Mouse (Mus musculus) lung, postnatal 14 days (tissue): Measurements from ENCODE around the gene Usp6nl.

ENCODE experiments used
- DNase-seq: peaks from one replicate; pipeline ENCODE4 v3.0.0; 2021

The Usp6nl gene

DNA sequence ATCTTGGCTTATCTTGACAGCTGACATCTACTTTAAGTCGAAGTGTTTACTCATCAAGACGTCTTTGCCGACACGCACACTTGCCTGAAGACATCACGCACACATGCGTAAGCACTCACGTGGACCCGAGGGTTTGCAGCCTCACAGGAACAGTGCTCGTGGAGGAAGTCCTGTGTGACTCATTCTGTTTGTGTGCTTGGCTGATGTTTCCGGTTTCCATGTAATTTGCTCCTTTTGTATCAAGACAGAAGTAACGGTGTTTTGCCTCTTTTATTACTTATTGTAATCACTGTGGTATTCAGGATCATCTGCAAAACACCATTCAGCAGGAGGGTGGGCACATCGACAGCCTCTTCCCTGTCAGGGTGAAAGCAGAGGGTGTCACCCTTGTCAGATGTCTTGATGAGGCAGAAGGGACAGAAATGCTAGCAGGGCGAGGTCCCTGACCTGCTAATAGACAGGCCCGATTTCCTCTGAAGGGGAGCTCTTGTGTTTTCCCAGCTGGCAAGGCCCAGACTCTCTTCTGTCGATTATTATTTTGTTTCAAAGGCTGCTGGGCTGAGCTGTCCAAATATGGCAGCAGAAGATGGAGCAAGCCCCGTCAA, 156.0 kb downstream of the Usp6nl start:
- DNase-seq = no peak

DNA sequence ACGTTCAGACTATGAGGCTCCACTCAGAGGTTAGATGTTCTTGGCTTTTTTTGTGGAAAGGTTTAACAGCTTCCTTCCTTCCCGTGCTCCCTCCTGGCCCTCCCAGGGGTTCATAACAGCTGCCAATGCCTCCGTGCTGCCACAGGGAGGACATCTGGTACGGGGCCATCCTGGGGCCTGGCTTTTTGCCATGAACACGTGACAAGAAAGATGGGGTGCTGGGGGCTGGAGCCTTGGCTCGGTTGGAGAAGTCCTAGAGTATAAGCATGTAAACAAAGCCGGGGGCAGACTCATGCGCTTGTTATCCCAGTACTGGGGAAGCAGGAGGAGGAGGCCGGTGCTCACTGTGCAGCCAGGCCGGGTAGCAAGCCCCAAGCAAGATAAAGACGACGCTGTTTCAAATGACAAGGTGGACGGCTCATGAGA, 156.5 kb downstream of the Usp6nl start:
- DNase-seq = peak; percentile 83

DNA sequence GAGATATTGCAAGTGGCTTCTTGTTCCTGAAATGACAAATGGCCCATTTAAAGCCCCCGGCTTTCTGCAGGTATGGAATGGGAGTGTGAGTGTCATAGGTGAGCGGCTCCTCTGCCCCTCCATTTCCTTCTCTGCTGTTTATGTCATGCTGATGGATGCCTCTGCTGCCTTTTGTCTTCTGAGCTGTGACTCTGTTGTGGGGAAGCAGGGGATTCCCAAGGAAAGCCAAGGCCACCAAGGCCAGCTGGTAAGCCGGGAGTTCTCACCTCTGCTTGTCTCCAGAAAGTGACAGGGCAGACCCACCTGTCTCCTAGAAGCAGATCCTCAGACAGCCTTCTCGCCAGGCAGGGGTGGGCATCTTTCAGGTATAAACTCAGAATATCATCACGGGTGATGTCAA, 157.2 kb downstream of the Usp6nl start:
- no peak for DNase-seq

DNA sequence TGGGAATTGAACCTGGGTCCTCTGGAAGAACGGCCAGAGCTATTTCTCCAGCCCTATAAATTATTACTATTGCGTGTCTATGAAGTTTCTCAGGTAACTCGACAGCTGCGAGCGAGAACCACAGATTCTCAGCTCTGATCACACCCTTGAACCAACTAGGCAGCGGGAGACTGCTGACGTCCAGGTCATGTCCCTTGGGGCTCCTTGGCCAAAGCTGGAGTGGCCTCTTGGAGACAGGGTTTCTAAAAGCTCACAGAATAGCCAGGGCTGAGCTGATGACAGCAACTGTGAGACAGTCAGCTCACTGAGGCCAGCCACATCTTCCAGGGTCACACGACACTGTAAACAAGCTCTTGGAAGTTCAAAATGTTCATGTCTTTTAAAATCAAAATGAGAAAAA, 159.5 kb downstream of the Usp6nl start:
- no peak for DNase-seq

DNA sequence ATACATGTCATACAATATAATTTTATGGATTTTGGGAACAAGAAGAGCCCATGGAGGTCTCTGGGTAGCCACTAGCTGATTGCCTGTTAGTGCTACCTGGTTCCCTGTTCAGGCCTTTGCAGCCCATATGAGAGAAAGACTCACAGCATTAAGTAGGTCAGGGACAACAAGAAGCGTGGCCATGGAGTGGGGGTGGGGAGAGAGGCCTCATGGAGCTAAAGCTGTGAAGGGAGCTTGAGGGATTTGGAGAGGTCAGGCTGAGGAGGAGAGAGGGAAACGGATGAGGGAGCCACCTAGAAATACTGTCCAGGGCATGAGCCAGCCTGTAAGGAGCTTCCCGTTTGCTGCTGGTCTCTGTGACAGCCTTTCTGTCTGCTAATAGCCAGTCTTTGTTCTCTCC, 159.9 kb downstream of the Usp6nl start:
- DNase-seq = no peak

DNA sequence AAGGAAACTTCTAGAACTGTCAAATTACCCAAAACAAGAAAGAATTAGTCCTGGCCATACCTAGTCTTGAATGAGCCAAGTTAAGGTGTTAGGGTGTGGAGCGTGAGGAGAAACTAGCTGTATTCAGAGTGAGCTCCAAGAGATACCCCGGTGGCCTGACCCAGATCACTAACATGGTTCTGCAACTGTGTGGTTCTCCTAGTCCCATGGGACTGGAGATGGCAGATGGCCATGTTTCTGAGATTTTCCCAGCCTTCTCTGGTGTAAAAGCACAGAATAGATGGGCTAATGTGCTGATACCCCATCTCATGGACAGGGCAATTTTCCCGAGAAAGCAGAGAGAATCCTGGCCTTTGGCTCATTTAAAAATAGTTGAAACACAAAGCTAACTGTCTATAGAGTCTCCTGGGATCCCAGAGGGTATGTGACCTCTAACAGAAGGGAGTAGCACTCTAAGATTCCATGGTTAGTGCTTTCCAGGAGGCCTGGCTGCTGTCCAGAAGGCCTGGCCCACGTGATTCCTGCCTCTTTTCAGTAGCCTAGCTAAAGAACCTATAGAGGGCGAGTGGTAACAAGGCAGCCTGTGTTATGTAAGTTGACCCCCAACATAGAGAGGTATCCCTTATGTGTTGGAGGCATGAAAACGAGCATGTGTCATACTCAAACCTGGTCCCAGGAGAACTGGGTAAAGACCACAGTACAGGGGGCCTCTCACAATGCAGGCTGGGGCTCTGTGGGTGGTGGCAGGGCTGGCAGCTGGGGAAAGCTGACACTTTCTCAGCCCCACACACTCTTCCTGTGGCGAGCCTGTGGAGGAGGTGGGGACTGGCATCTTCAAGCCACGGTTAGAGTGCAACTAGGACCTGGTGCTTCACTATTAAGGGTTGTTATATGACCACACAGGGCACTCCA, 160.9 kb downstream of the Usp6nl start:
- DNase-seq = peak; percentile 63

DNA sequence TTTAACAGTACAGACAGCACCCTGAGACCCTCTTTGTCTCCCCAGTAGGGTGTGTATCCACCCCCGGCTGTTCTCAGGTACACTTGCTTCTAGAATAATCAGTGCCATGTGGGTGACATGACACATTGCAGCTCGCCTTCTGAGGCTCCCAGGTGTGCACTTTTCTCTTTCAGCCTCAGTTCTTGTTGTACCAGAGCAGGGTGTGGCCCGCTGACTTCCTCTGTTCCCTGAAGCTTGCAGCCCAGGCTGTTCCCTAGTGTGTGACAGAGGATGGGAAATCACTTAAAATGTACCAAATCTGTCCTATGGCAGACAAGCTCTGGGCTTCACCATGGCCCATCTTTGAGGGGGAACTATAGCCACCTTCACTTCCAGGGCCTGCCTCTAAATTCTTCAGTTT, 161.7 kb downstream of the Usp6nl start:
- DNase-seq = no peak

DNA sequence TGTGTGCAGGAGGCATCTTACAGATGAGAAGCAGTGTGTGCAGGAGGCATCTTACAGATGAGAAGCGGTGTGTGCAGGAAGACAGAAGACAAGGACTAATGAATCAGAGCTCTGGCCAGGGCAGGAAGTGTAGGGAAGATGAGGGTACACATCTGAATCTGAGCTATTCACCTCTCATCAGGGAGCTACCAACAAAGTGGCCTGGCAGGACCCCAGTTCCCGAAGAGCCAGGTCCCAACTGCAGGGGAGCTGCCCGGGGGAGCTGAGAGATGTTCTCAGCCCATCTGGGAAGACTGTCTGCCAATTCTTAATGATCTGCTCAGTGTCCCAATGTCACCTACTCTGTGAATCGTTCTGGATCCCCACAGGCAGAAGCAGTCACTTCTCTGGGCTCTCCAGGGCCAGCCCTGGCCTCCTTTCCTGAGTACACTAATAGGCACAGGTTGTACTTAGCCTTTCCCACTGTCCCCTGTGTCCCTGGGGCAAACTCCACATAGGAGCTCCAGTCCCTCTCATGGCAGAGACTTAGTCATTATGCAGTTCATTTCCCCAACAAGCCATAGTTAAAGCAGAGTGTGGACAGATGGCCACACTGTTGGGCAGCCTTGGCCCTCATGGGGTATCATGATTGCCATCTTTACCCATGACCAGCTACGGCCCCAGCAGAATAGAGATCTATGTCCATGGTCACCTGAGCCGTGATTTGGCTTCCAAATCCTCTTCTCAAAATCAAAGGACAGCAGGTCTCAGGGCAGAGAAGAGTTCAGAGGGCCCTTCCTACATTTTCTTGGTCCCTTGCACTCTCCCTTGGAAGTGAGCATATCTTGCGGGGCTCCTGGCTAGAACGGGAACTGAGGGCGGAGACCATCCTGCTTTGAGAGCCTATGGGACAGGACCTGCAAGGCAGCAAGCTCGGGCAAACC, 165.4 kb downstream of the Usp6nl start:
- no peak for DNase-seq

DNA sequence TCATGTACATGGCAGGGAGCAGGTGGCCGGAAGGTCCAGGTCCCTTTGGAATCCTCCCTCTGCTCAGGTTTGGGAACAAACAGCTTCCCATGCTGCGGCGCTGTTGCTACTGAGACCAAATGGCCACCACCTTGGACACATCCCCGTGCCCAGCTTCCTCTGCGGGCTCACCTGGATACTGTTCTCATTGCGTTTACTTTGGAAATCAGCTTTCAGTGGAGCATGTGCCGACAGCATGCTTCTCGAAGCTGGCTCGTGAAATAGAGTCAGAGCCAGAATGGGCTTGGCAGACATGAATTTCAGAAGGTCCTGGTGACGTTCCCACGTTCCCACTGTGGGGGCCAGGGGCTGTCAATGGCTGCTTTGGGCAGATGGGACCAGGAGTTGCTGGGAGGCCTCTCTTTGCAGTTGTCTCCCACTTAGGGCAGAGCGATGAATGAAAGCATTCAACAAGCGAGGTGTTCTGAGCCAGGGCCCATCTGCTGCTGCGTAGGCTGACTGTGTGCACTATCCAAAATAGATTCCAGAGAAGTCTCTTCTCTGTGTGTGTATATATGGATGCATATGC, 166.1 kb downstream of the Usp6nl start:
- DNase-seq = no peak

DNA sequence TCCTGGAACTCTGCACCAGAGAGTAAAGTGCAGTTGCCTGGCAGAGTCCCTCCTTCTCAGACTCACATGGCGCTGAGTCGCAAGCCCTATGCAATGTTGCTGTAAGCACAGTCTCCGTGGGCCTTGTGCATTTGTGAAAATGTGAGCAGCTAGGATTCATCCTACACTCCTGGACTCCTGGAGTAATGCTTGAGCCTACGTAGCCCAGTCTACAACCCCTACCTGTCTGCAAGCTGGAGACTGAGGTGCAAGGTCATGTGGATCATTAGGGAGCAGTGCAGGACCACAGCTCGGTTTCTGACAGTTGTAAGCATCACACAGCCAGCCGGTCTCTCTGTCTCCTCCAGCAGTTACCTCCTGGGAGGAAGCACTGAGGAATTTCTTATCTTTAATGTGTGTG, 167.6 kb downstream of the Usp6nl start:
- no peak for DNase-seq

DNA sequence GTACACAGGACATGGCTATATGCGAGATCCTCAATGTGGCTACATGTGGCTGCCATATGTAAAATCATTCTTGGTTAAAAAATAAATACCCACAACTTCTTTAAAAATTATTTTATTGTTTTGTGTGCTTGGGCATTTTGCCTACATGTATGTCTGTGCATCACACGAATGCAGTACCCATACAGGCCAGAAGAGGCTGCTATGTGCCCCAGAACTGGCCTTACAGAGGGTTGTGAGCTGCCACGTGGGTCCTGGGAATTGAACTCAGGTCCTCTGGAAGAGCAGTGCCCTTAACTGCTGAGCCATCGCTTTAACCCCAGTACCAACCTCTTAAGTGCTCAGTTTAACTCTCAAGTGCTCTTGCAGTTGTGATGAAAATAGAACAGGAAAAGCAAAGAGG, 168.4 kb downstream of the Usp6nl start:
- DNase-seq = no peak

DNA sequence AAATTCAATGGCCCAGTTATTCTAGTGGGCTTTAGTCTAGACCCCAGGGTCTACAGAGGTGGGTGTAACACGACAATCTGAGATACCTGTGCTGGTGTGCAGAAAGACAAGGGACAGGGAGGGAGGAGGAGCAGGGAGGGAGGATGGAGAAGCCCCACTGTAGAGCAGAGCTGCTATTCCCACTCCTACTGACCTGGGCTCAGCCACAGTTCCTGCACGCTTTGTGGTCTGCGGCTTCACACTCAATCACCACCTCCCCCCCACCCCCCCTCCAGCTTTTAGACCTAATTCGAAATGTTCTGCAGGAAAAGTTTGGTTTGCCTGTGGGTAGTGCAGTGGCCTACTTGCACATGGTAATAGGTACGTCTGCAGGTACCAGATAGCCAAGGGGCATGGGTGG, 171.4 kb downstream of the Usp6nl start:
- DNase-seq = no peak
